Mouse (Mus musculus) Patski (cell line): ENCODE measurements around the gene D930007J09Rik. TPM values are rescaled to one million over a fixed set of nuclear protein-coding genes. Genes with fewer than 3 reads are reported as not detected.

Experiments
- ATAC-seq: fragments of 100-300 bp; one replicate; pipeline ENCODE4 v1.8.0; 2021
- CTCF ChIA-PET: fragments of 350-600 bp; sonication (Branson Sonifier 250); formaldehyde crosslinking; loops from one replicate; lab custom pipeline; 2022; ENCODE audit warnings: inconsistent platforms; lab: Charles Lee
- POLR2A ChIA-PET: fragments of 350-600 bp; sonication (Branson Sonifier 250); formaldehyde crosslinking; loops from one replicate; lab custom pipeline; 2022; ENCODE audit warnings: antibody characterized with exemption, inconsistent platforms; lab: Charles Lee
- DNase-seq: peaks from one replicate; pipeline ENCODE4 v3.0.0-alpha.2; 2011; ENCODE audit warnings: low read depth, low spot score
- H3K27me3 ChIP-seq: fragments of 371-371 bp; one replicate; pipeline ENCODE4 v1.5.1; 2021
- CTCF ChIP-seq: fragments of 100-300 bp; IDR thresholded peaks from one replicate; pipeline ENCODE4 v1.5.1; 2021
- in situ Hi-C: fragments of 300-500 bp; cut with MboI; formaldehyde crosslinking; loops from 3 replicates; pipeline ENCODE4 v1.11.1; 2018; ENCODE audit warnings: low pct_unique_long_range_greater_than_20kb, mixed read lengths
- polyA plus RNA-seq: library from polyadenylated mRNA; unstranded; gene quantifications from one replicate; pipeline ENCODE4 v1.2.3, GENCODE M21; 2021

D930007J09Rik gene
- polyA plus RNA-seq, 1 experiment from 2014 or later = not detected

DNA sequence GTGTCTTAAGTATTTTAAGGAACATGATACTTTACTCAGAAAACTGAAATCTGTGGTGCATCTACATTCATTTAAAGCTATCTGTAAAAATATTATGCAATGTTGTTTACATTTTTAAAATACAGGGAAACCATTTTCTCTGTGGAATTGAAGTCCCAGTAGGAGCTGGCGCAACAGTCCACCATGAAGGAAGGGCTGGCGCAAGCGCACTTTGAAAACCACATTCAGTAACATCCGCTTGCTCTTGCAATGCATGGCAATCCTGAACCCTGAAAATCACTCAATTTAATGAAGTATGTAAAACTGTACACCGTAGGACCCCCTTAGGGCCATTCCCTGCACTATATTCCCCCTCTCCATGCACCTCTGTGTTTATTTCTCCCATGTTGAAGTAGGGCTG, 31.9 kb upstream of the D930007J09Rik start:
- POLR2A ChIA-PET = no interaction called here
- in situ Hi-C loops = no loop called here
- DNase-seq (no peak), ATAC-seq (no peak)
- CTCF ChIA-PET = no interaction called here
- no peaks in the 10 kb centered on the region for H3K27me3 ChIP-seq
- no peak for TF ChIP-seq CTCF

DNA sequence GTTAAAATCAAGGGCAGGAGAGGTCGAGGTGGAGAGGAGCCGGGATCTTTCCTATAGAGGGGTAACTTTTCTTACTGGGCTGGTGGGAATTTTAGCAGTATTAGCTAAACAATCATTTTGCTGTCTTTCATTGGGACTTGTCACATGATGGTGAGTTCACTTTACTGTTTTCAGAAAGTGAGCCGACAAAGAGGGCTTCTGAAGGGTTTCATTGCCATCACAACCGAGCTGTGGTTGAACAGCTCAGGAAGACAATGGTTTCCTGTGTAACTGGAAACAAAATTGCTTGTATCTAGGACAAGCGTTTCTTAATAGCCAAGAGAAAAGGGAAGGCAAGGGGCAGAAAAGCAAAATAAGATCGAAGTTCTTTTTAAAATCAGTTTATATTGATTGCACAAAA, 30.6 kb upstream of the D930007J09Rik start:
- ATAC-seq (no peak), DNase-seq (no peak)
- no peak for TF ChIP-seq CTCF
- in situ Hi-C loops = no loop called here
- ChIA-PET CTCF (interaction anchor here (1.0 to 1.4 kb wide), 2 partner anchors 24 to 53 kb away, joined by 3 read pairs; no protein-coding TSS in a partner anchor), POLR2A (interaction anchor here (1.2 kb wide), 1 partner anchor 20 kb away, joined by 3 read pairs; no protein-coding TSS in a partner anchor)
- no peaks in the 10 kb centered on the region for H3K27me3 ChIP-seq

- in situ Hi-C loops = no loop called here
- no peak for TF ChIP-seq CTCF
- DNase-seq (no peak), ATAC-seq (no peak)
- ChIA-PET CTCF (interaction anchor here (1.0 to 1.4 kb wide), 2 partner anchors 24 to 53 kb away, joined by 3 read pairs; no protein-coding TSS in a partner anchor), POLR2A (interaction anchor here (1.2 kb wide), 1 partner anchor 19 kb away, joined by 3 read pairs; no protein-coding TSS in a partner anchor)
- no peaks in the 10 kb centered on the region for H3K27me3 ChIP-seq
Measured at GRCm38 (mm10) chr13:32832776-32833175, 30.1 kb upstream of the D930007J09Rik start.

DNA sequence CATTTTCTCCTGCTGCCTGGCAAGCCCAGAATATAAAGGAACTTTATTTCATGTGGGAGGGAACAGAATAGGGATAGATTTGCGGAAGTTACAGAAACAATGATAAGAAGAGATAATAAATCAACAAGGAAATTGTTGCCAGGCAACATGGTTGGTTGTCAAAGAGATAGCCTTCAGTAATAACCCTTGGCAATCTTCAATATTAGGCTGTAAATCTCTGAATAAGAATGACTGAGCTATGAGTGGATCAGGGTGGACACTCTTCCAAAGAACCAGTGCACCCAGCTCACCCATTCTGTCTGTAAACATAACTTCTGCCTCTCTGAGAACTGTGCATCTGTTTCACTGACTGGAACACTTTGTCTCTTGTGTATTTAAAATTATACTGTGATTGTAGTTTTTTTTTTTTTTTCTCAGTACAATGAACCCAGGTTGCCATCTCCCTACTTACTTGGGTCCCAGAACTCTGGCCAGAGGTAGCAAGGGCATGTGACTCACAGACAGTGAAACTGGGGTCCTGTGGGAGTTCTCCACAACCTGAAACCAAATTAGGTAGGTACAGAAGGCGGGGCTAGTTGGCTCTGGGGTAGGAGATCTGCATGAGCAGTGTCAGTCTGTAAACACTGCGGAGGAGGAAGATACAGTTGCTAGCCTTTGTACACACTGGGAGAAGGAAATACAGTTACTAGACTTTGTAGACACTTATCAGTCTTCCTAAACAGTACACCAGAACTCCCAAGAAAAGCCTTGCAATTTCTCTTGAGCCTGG, 29.0 kb upstream of the D930007J09Rik start:
- no peaks in the 10 kb centered on the region for H3K27me3 ChIP-seq
- DNase-seq = no peak
- no peak for ATAC-seq
- ChIA-PET POLR2A (no interaction called here), CTCF (interaction anchor here (1.2 to 1.4 kb wide), 2 partner anchors 11 to 25 kb away, joined by 3 read pairs; no protein-coding TSS in a partner anchor)
- in situ Hi-C loops = no loop called here
- no peak for TF ChIP-seq CTCF

DNA sequence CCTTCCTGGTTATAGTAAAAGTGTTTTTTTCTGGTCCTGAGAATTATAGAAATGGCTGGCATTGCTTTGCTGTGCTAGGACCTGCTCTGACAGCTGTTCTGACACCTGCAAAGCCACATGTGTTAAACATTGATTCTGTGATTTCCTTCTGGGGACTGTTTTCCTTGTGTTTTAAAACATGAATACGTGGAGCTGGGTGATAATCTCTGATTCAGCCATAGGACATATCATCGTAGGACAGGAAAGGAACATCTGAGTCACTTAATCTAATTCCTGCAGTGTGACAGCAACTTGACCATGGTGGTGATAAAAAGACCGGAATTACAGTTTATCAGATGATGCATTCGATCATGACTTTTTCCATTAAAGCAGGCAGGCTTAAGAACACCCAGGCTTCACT, 26.2 kb upstream of the D930007J09Rik start:
- no peaks in the 10 kb centered on the region for H3K27me3 ChIP-seq
- in situ Hi-C loops = no loop called here
- ATAC-seq = no peak
- CTCF ChIA-PET = interaction anchor here (0.9 kb wide), 1 partner anchor 1167 kb away, joined by 4 read pairs; no protein-coding TSS in a partner anchor
- POLR2A ChIA-PET = no interaction called here
- no peak for TF ChIP-seq CTCF
- DNase-seq = no peak

GRCm38 (mm10) chr13:32827951-32828350, 25.3 kb upstream of the D930007J09Rik start:
- no peak for DNase-seq
- ATAC-seq = no peak
- TF ChIP-seq CTCF = peak; percentile 84
- POLR2A ChIA-PET = no interaction called here
- CTCF ChIA-PET = interaction anchor here (0.8 to 2.4 kb wide), 6 partner anchors 9 to 60 kb away, joined by 3 to 9 read pairs (median 4); partner anchors contain the start of genes D930007J09Rik and Wrnip1
- no peaks in the 10 kb centered on the region for H3K27me3 ChIP-seq
- in situ Hi-C loops = no loop called here

DNA sequence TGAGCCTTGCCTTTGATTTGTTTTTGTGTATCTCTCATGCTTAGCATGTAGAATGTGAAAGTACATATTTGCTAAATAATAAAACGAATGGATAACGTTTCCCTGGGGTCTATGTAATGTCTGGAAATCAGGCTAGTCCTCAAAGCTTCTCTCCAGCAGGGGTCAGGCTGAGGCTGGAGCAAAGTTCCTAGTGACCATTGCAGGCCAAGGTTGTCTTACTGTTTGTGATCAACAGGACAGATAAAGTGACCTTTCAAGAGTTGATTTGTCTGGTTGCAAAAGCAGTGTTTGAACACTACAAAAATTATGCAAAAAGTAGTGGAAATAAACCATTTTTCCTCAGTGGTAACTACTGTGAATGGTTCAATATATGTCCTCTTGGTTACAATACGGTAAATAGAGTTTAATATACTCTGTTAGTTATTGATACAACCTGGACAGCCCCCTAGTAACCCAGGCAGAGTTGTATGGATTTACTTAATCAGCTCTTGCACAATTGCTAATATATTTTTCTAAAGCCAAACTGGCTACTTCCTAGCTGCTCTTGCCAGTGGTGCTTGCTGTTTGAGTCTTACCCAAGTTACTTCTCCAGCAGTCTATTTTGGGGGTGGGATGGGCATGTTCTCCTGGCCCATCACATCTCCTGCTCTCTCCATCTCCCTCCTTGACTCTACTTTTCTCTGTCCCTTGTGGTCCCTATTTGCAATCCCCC, 24.6 kb upstream of the D930007J09Rik start:
- ChIA-PET CTCF (interaction anchor here (0.8 to 2.4 kb wide), 9 partner anchors 9 to 59 kb away, joined by 3 to 9 read pairs (median 3); partner anchors contain the start of genes D930007J09Rik and Wrnip1), POLR2A (interaction anchor here (1.2 kb wide), 1 partner anchor 15 kb away, joined by 3 read pairs; no protein-coding TSS in a partner anchor)
- ATAC-seq (no peak), DNase-seq (no peak)
- no peaks in the 10 kb centered on the region for H3K27me3 ChIP-seq
- in situ Hi-C loops = no loop called here
- TF ChIP-seq CTCF = peak; percentile 47

- POLR2A ChIA-PET = no interaction called here
- DNase-seq = no peak
- no peak for TF ChIP-seq CTCF
- CTCF ChIA-PET = no interaction called here
- in situ Hi-C loops = no loop called here
- H3K27me3 ChIP-seq = no peaks in the 10 kb centered on the region
- ATAC-seq = no peak
Measured at GRCm38 (mm10) chr13:32825546-32825945, 22.9 kb upstream of the D930007J09Rik start.

DNA sequence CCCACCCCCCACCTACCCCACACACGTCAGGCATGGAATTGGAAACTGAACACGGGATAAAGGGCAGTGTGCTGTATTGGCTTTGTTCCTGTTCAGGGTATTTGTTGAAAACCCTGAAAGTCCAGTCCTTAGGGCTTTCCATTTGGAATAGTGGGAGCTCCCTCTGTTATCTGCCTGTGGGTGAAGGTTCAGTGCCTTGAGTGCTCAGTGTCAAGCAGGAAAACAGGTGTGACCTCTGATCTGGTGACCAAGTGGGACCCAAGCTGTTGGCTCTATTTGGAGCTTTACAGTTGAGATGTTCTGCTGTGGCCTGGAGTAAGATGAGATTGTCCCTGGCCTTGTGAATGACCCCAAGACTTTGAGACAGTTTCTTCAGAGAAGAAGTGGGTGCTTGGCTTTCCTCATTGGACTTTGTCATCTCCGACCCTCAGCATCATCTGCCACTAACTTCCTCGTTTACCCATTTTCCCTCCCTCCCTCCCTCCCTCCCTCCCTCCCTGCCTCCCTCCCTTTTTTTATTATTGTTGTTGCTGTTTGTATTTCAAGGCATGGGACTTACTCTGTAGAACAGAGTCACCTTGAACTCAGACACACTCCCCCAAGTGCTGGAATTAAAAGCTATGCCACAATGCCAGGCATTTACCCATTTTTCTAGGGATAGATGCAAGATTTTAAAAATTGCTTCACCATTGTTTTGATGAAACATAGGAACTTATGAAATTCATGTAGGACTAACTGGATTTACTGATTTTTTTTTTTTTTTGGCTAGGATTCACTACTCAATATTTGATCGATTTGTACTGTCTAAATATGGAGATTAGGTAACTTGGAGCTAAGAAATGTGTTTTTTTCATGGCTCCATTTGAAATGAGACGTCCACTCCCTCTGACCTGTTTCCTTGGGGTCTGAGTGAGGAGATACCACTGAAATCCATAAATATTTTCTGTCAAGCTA, 22.0 kb upstream of the D930007J09Rik start:
- in situ Hi-C loops = no loop called here
- no peak for TF ChIP-seq CTCF
- ATAC-seq (no peak), DNase-seq (no peak)
- ChIA-PET CTCF (no interaction called here), POLR2A (no interaction called here)
- H3K27me3 ChIP-seq = no peaks in the 10 kb centered on the region

GRCm38 (mm10) chr13:32823126-32823525, 20.5 kb upstream of the D930007J09Rik start:
- CTCF ChIA-PET = no interaction called here
- TF ChIP-seq CTCF = no peak
- ATAC-seq = no peak
- DNase-seq = no peak
- POLR2A ChIA-PET = no interaction called here
- H3K27me3 ChIP-seq = no peaks in the 10 kb centered on the region
- in situ Hi-C loops = no loop called here
